Mouse (Mus musculus) CD4-positive helper T cell, adult 2 months (primary cell): ENCODE data around the gene Ncam1.

Source experiments
- DNase-seq: peaks from one replicate; pipeline ENCODE4 v3.0.0-alpha.2; 2012; ENCODE audit warnings: low read depth, missing footprints, low spot score

The Ncam1 gene

GRCm38 (mm10) chr9:49570731-49571694 is 227.7 kb downstream of the Ncam1 start:
- DNase-seq: no peak

- DNase-seq: no peak
These were observed 228.6 kb downstream of the Ncam1 start for GRCm38 (mm10) chr9:49570033-49570660.

- DNase-seq: no peak
These were observed 232.9 kb downstream of the Ncam1 start for GRCm38 (mm10) chr9:49565846-49566245.

GRCm38 (mm10) chr9:49558941-49559340 is 239.8 kb downstream of the Ncam1 start:
- DNase-seq: no peak

- no peak for DNase-seq
These were observed 247.4 kb downstream of the Ncam1 start for GRCm38 (mm10) chr9:49551353-49551752.

- no peak for DNase-seq
These were observed 256.1 kb downstream of the Ncam1 start for GRCm38 (mm10) chr9:49542593-49542992.

- DNase-seq: no peak
These were observed 260.9 kb downstream of the Ncam1 start for GRCm38 (mm10) chr9:49537814-49538213.

- no peak for DNase-seq
These were observed 262.1 kb downstream of the Ncam1 start for GRCm38 (mm10) chr9:49536593-49536992.

GRCm38 (mm10) chr9:49534958-49535357 is 263.8 kb downstream of the Ncam1 start:
- no peak for DNase-seq

- no peak for DNase-seq
These were observed 264.7 kb downstream of the Ncam1 start for GRCm38 (mm10) chr9:49533912-49534491.

- no peak for DNase-seq
These were observed 265.3 kb downstream of the Ncam1 start for GRCm38 (mm10) chr9:49533455-49533854.

- no peak for DNase-seq
These were observed 266.9 kb downstream of the Ncam1 start for GRCm38 (mm10) chr9:49531833-49532232.

GRCm38 (mm10) chr9:49531257-49531656 is 267.5 kb downstream of the Ncam1 start:
- no peak for DNase-seq

GRCm38 (mm10) chr9:49530739-49531138 is 268.0 kb downstream of the Ncam1 start:
- DNase-seq: no peak

GRCm38 (mm10) chr9:49529366-49529959 is 269.3 kb downstream of the Ncam1 start:
- DNase-seq: no peak

GRCm38 (mm10) chr9:49528943-49529342 is 269.8 kb downstream of the Ncam1 start:
- DNase-seq: no peak

- no peak for DNase-seq
These were observed 270.7 kb downstream of the Ncam1 start for GRCm38 (mm10) chr9:49528026-49528425.

GRCm38 (mm10) chr9:49527340-49527739 is 271.4 kb downstream of the Ncam1 start:
- DNase-seq: no peak

GRCm38 (mm10) chr9:49524721-49525120 is 274.0 kb downstream of the Ncam1 start:
- no peak for DNase-seq

- no peak for DNase-seq
These were observed 274.8 kb downstream of the Ncam1 start for GRCm38 (mm10) chr9:49523881-49524280.

- no peak for DNase-seq
These were observed 284.4 kb downstream of the Ncam1 start for GRCm38 (mm10) chr9:49514306-49514705.

GRCm38 (mm10) chr9:49510666-49511065 is 288.1 kb downstream of the Ncam1 start:
- no peak for DNase-seq
